Mouse (Mus musculus) ES-E14 (cell line): Measurements from ENCODE around the gene Smap1.

ENCODE experiments used
- CHD2 ChIP-seq: IDR thresholded peaks from 2 replicates; pipeline ENCODE4 v1.6.1; 2014; ENCODE audit warnings: mild to moderate bottlenecking, low read depth, low read length, inconsistent platforms
- MAFK ChIP-seq: IDR thresholded peaks from 2 replicates; pipeline ENCODE4 v1.6.1; 2014; ENCODE audit warnings: mild to moderate bottlenecking, low read depth, low read length, inconsistent platforms; ENCODE audit not compliant: insufficient read depth
- ZC3H11A ChIP-seq: IDR thresholded peaks from 2 replicates; pipeline ENCODE4 v1.6.1; 2012; ENCODE audit warnings: low read depth, mild to moderate bottlenecking, inconsistent platforms, low read length, borderline replicate concordance
- ZNF384 ChIP-seq: IDR thresholded peaks from 2 replicates; pipeline ENCODE4 v1.6.1; 2012; ENCODE audit warnings: low read depth, low read length, inconsistent platforms

- TF ChIP-seq ZNF384 (no peak), MAFK (no peak), CHD2 (no peak), ZC3H11A (no peak)
Observed at GRCm38 (mm10) chr1:23944076-23944475, 22.0 kb upstream of the Smap1 start.
